Mouse (Mus musculus): ENCODE data around the gene Rp2. TPM values are rescaled to one million over a fixed set of nuclear protein-coding genes. Genes with fewer than 3 reads are reported as not detected.

Gene Rp2
- 10 to 100 TPM; 70.5 to 76.5 TPM for total RNA-seq (2023)

GRCm38 (mm10) chrX:20364391-20365365 lies at the start of gene Rp2:
Gene Rp2, plus strand, starts transcription at chrX:20364481.

DNA sequence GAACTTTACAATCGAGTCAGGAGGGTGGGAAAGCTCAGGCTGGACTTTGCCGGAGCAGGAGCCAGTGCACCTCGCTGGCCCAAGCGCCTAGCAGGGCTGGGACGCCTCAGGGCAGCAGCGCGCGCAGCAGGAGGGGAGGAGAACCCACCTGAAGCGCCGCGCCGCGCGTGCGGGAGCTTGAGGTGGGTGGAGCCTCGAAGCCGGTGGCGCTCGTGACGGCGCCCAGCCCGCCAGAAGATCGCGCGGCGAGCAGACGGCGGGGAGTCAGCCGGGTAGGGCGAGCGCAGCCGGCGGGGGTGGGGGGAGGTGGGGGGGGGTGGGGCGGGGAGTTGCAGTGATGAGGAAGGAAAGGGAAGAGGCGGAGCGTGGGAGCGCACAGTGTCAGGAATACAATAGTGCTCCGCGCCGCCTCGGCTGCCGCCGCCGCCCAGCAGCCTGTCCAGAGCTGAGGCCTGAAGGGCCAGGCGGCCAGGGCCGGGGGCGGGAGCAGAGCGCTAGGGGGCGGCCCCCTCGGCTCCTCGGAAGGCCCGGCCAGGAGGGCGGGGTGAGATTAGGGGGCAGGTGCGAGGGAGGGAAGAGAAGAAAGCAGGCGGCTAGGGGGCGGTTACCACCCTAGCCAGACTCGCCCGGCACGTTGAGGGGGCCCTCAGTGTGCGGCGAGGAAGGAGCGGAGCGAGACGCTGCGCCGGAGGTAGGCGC lies 61.0 kb downstream of the Rp2 start, which contains the start of gene Jade3:
Jade3 (plus strand) TSS at position 549 of the 699 bp plus-strand sequence.

Other genes with a start within 250 kb of the Rp2 start
- 1 to 10 TPM; 2.6 to 4.4 TPM for gene Slc9a7, start 72.7 kb upstream of the Rp2 start, total RNA-seq (2023)
- 1 to 10 TPM; 3.0 to 4.3 TPM for gene Jade3, start 61.2 kb downstream of the Rp2 start, total RNA-seq (2023)
- not detected for gene Rgn, start 185.3 kb downstream of the Rp2 start, total RNA-seq (2023)